ENCODE assay signal across 8 mouse cellular contexts in genomic region chr13:113869212-113870205, GRCm38 (mm10).
DNase-seq lines count a peak whose midpoint lies in the region; ATAC-seq lines count a peak whose summit lies in the region.

No protein-coding gene starts in this region.

- H3K27ac ChIP-seq in forebrain, embryonic 14.5 days (ENCODE audit: low read depth, low read length), result no peak overlapping the region
- H3K27ac ChIP-seq in hindbrain, embryonic 10.5 days, result no peak overlapping the region
- no peak overlapping the region for H3K27ac ChIP-seq in limb, embryonic 12.5 days
- no peak overlapping the region for H3K27ac ChIP-seq in midbrain, embryonic 13.5 days

- no peak overlapping the region for H3K4me3 ChIP-seq in forebrain, embryonic 14.5 days (ENCODE audit: low read depth, low read length)
- no peak overlapping the region for H3K4me3 ChIP-seq in hindbrain, embryonic 10.5 days
- H3K4me3 ChIP-seq in limb, embryonic 12.5 days (replicated peaks), result no peak overlapping the region
- no peak overlapping the region for H3K4me3 ChIP-seq in midbrain, embryonic 13.5 days (replicated peaks)

- H3K4me1 ChIP-seq in forebrain, embryonic 14.5 days (ENCODE audit: control insufficient read depth, insufficient read depth, low read length), result peaks cover 3% of the 10 kb centered on the region; the same call in 1 of the 2 replicates
- H3K4me1 ChIP-seq in hindbrain, embryonic 10.5 days (replicated peaks), result 0 out of 2 replicates have a peak, but pooled peaks cover 10% of the 10 kb centered on the region
- peaks cover 20% of the 10 kb centered on the region for H3K4me1 ChIP-seq in limb, embryonic 12.5 days (replicated peaks)
- peaks cover 6% of the 10 kb centered on the region; the same call in 1 of the 2 replicates for H3K4me1 ChIP-seq in midbrain, embryonic 13.5 days (replicated peaks)

- no peaks in the 10 kb centered on the region for H3K36me3 ChIP-seq in forebrain, embryonic 14.5 days (ENCODE audit: control insufficient read depth, insufficient read depth, low read length)
- H3K36me3 ChIP-seq in hindbrain, embryonic 10.5 days, result no peaks in the 10 kb centered on the region
- no peaks in the 10 kb centered on the region for H3K36me3 ChIP-seq in limb, embryonic 12.5 days
- H3K36me3 ChIP-seq in midbrain, embryonic 13.5 days, result no peaks in the 10 kb centered on the region

- no peaks in the 10 kb centered on the region for H3K9me3 ChIP-seq in forebrain, embryonic 14.5 days (replicated peaks; ENCODE audit: control insufficient read depth, low read length)
- H3K9me3 ChIP-seq in hindbrain, embryonic 10.5 days, result no peaks in the 10 kb centered on the region
- no peaks in the 10 kb centered on the region for H3K9me3 ChIP-seq in limb, embryonic 12.5 days
- H3K9me3 ChIP-seq in midbrain, embryonic 13.5 days, result no peaks in the 10 kb centered on the region

- no peak overlapping the region for H3K9ac ChIP-seq in forebrain, embryonic 14.5 days (ENCODE audit: low read length)
- H3K9ac ChIP-seq in limb, embryonic 12.5 days (replicated peaks), result no peak overlapping the region
- no peak overlapping the region for H3K9ac ChIP-seq in midbrain, embryonic 13.5 days (replicated peaks)

- ATAC-seq in forebrain, embryonic 14.5 days, result peak; percentile 63
- ATAC-seq in limb, embryonic 12.5 days (ENCODE audit: insufficient number of reproducible peaks, insufficient read depth, low FRiP score, low TSS enrichment, low read depth), result peak; percentile 21
- peak; percentile 69 for ATAC-seq in midbrain, embryonic 13.5 days

- no peaks in the 10 kb centered on the region for H3K27me3 ChIP-seq in forebrain, embryonic 14.5 days (replicated peaks; ENCODE audit: control insufficient read depth, insufficient read depth, low read length)
- H3K27me3 ChIP-seq in hindbrain, embryonic 10.5 days (ENCODE audit: insufficient read depth, poor library complexity, severe bottlenecking), result no peaks in the 10 kb centered on the region
- H3K27me3 ChIP-seq in limb, embryonic 12.5 days, result no peaks in the 10 kb centered on the region
- H3K27me3 ChIP-seq in midbrain, embryonic 13.5 days, result no peaks in the 10 kb centered on the region

- WGBS in forebrain, embryonic 14.5 days, result 69% methylated on average over 20 of the region's 20 CpGs
- 70% methylated on average over 20 of the region's 20 CpGs for WGBS in hindbrain, embryonic 10.5 days
- 64% methylated on average over 20 of the region's 20 CpGs for WGBS in limb, embryonic 12.5 days
- WGBS in midbrain, embryonic 13.5 days, result 65% methylated on average over 20 of the region's 20 CpGs

- DNase-seq in right cerebral cortex, postnatal 14 days, result peak; percentile 61
- no peak for DNase-seq in right cerebral cortex, postnatal 36 days (ENCODE audit: low spot score in 2 of 2)
- peak; percentile 30 for DNase-seq in cerebellum, adult 11 months
- DNase-seq in forebrain, embryonic 14.5 days (ENCODE audit: low spot score), result peak; percentile 68
- DNase-seq in hindbrain, embryonic 10.5 days (ENCODE audit: low spot score), result peak; percentile 68
- DNase-seq in testis, postnatal 10 days (ENCODE audit: low spot score), result peak; percentile 83

- no peak overlapping the region for H3K4me2 ChIP-seq in forebrain, embryonic 14.5 days (ENCODE audit: low read length)
- no peak overlapping the region for H3K4me2 ChIP-seq in limb, embryonic 12.5 days
- no peak overlapping the region for H3K4me2 ChIP-seq in midbrain, embryonic 13.5 days (replicated peaks)

Comparison
In these comparisons a context has a peak if more than half of its experiments do, and no peak if none do; other contexts are left out.
1. DNase-seq: peak in right cerebral cortex, postnatal 14 days (single experiment), cerebellum, adult 11 months (single experiment), forebrain, embryonic 14.5 days (single experiment), hindbrain, embryonic 10.5 days (single experiment) and testis, postnatal 10 days (single experiment); none in right cerebral cortex, postnatal 36 days (0 of 2).
2. Peak in every context shown above with its lines, with median percentiles within 50 percentile points of each other: ATAC-seq.